Mouse (Mus musculus) olfactory bulb, adult 2 months (tissue): ENCODE measurements around the gene Kdm6b.

Experiments
- CTCF ChIP-seq: fragments of 200-500 bp; IDR thresholded peaks from 2 replicates; pipeline ENCODE4 v1.5.1; 2012; ENCODE audit warnings: low read depth, mild to moderate bottlenecking, low read length, moderate library complexity; ENCODE audit not compliant: insufficient read depth
- POLR2A ChIP-seq: fragments of 200-500 bp; IDR thresholded peaks from 2 replicates; pipeline ENCODE4 v1.6.1; 2012; ENCODE audit warnings: mild to moderate bottlenecking, low read depth, low read length, moderate library complexity; ENCODE audit not compliant: insufficient read depth

DNA sequence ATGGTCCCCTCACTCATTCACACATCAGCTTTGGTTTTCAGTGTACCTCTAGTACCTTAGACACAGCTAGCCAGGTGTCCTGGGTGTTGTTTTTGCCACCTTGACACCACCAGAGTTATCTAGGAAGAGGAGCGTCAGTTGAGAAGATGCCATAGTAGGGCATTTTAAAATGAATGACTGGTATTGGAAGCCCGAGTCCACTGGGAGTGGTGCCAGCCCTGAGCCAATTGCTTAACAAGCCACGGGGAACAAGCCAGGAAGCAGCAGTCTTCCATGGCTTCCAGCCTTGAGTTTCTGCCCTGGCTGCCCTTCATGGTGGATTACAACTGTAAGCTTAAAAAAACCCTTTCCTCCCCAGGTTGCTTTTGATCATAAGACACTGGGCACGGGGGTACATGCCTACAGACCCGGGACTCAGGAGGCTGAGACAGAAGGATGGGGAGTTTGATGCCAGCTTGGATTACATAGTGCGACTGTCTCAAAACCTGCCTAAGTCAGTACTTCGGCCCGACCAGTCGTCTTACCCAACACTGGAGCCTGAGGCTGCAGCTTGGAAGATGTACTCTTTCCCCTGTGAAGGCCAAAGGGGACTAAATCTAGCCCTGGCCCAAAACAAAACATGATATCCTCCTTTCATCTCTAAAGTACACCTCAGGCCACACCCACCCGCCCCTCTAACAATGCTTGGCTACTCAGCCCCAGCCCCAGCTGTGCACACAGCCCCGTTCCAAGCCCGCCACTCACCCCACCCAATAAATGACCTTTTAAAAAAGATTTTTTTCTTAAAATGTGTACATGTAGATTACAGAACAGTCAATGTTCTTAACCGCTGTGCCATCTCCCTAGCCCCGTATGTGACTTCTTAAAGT lies 23.7 kb downstream of the Kdm6b start:
- no peak for TF ChIP-seq POLR2A
- no peak for TF ChIP-seq CTCF
